Mouse (Mus musculus): ENCODE results near the gene Bclaf1. TPM values are rescaled to one million over a fixed set of nuclear protein-coding genes. Genes with fewer than 3 reads are reported as not detected.

The Bclaf1 gene
- 256 TPM for polyA plus RNA-seq (2014; fragmentation: Illumina TruSeq; extraction: RNeasy Lipid Tissue Mini Kit (QIAGEN cat#74804); ENCODE audit: low read depth, low replicate concordance)

GRCm38 (mm10) chr10:20311918-20312735, at the start of gene Bclaf1:
Gene Bclaf1 (plus strand): TSS chr10:20312469.

DNA sequence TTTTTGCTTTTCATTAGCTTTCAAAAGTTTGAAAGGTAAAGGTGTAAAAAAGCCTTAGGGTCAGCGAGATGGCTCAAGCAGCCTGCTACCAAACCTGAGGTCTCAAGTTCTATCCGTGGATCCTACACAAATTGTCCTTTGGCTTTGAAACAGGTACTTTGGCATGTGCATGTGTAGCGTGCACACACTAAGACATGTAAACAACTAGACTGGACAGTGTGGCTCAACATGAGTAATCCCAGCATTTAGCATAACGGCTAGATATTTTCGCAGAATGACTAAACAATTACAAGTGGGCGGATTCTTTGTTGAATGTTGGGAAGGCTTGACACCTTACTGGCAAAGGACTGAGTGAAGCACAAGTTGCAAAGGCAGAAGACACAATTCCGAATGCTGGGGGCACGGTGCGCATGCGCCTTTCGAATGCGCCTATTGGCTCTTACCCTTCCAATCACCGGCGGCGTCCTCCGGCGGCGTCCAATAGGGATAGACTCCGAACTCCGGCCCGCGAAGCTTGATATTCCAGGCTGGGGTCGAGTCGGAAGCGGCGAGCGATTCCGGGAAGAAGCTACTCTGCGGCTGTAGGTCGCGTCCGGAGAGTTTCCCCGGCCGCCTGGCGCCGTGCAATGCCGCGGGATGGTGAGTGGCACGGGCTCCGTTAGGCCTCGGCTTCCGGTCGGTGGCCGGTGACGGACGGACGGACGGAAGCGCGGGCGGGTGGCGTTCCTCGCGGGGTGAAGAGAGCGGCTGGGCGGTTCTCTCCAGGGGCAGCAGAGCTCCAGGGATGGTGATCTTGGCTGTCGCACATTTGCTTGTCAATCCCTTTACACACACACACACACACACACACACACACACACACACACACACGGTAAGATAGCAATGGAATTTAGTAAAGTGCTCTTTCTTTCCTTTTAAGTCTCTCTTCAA, 35.3 kb downstream of the Bclaf1 start, which contains the start of gene Mtfr2:
Gene Mtfr2, plus strand, starts transcription at position 486 of the 930 bp plus-strand sequence.

Other genes with a start within 250 kb of the Bclaf1 start
- 128 TPM for gene Map7, start 164.0 kb upstream of the Bclaf1 start, polyA plus RNA-seq (2014; fragmentation: Illumina TruSeq; extraction: RNeasy Lipid Tissue Mini Kit (QIAGEN cat#74804); ENCODE audit: low read depth, low replicate concordance)
- gene Mtfr2, start 35.3 kb downstream of the Bclaf1 start, polyA plus RNA-seq (2014; fragmentation: Illumina TruSeq; extraction: RNeasy Lipid Tissue Mini Kit (QIAGEN cat#74804); ENCODE audit: low read depth, low replicate concordance), result 1.8 TPM